ENCODE assay signal across 11 mouse cellular contexts in genomic region chr16:90298426-90299300, GRCm38 (mm10). TPM values are rescaled to one million over a fixed set of nuclear protein-coding genes. Genes with fewer than 3 reads are reported as not detected.
DNase-seq lines count a peak whose midpoint lies in the region; ATAC-seq and TF ChIP-seq lines count a peak whose summit lies in the region.
"Had no signal": no experiment of that assay in that cellular context is flagged by ENCODE, and none has a peak within 500 bp of the region (broad histone marks: within the 10 kb centered on the region; RNA-seq: fewer than 3 reads in every experiment).

No protein-coding gene starts in this region.

- no peak overlapping the region for H3K9ac ChIP-seq in heart, embryonic 15.5 days
- H3K9ac ChIP-seq in ES-E14 (ENCODE audit: insufficient read depth, low read depth, low read length, poor library complexity, severe bottlenecking) = peak overlapping the region; percentile 13; the same call in 1 of the 2 replicates
- no peak overlapping the region for H3K9ac ChIP-seq in forebrain, embryonic 12.5 days
- H3K9ac ChIP-seq in limb, embryonic 14.5 days (ENCODE audit: low read depth, low read length, severe bottlenecking) = no peak overlapping the region

- H3K4me2 ChIP-seq in heart, embryonic 15.5 days = peak overlapping the region; percentile 38
- H3K4me2 ChIP-seq in forebrain, embryonic 12.5 days = peak overlapping the region; percentile 27
- no peak overlapping the region for H3K4me2 ChIP-seq in limb, embryonic 14.5 days (replicated peaks; ENCODE audit: low read depth, low read length, severe bottlenecking)

- peaks cover 15% of the 10 kb centered on the region for H3K4me1 ChIP-seq in heart, embryonic 15.5 days (replicated peaks)
- H3K4me1 ChIP-seq in ES-E14 (ENCODE audit: control insufficient read depth in 2 of 2, insufficient read depth in 2 of 2, low read length in 2 of 2, poor library complexity in 1 of 2) = peaks cover 10 to 11% of the 10 kb centered on the region in 2 experiments; a peak in 3 of 4 replicates
- H3K4me1 ChIP-seq in forebrain, embryonic 12.5 days = peaks cover 20% of the 10 kb centered on the region
- no peaks in the 10 kb centered on the region for H3K4me1 ChIP-seq in limb, embryonic 14.5 days (ENCODE audit: control insufficient read depth, insufficient read depth, low read length)

- H3K27me3 ChIP-seq in heart, embryonic 15.5 days = peaks cover 20% of the 10 kb centered on the region
- H3K27me3 ChIP-seq in forebrain, embryonic 12.5 days = peaks cover 4% of the 10 kb centered on the region; the same call in 1 of the 2 replicates
- H3K27me3 ChIP-seq in limb, embryonic 14.5 days (ENCODE audit: control insufficient read depth, insufficient read depth, low read length) = no peaks in the 10 kb centered on the region

- H3K9me3 ChIP-seq in heart, embryonic 15.5 days (replicated peaks) = no peaks in the 10 kb centered on the region
- no peaks in the 10 kb centered on the region for H3K9me3 ChIP-seq in ES-E14 (ENCODE audit: control insufficient read depth, insufficient read depth, low read depth, low read length)
- no peaks in the 10 kb centered on the region for H3K9me3 ChIP-seq in forebrain, embryonic 12.5 days
- H3K9me3 ChIP-seq in limb, embryonic 14.5 days (ENCODE audit: control insufficient read depth, low read length) = no peaks in the 10 kb centered on the region

- H3K4me3 ChIP-seq in heart, embryonic 15.5 days = no peak overlapping the region
- peak overlapping the region; percentile 1 to 17; a peak in 2 of 4 replicates for H3K4me3 ChIP-seq in ES-E14 (ENCODE audit: insufficient read depth in 1 of 2, low read depth in 1 of 2, low read length in 2 of 2, poor library complexity in 1 of 2, severe bottlenecking in 1 of 2)
- no peak overlapping the region for H3K4me3 ChIP-seq in forebrain, embryonic 12.5 days (replicated peaks)
- H3K4me3 ChIP-seq in limb, embryonic 14.5 days (replicated peaks; ENCODE audit: low read length) = no peak overlapping the region

- in situ Hi-C loops in ES-E14 (cut with MboI; ENCODE audit: low sequenced_read_pairs in 2 of 2, unreplicated experiment in 2 of 2) = no loop called here

- no peak overlapping the region for H3K27ac ChIP-seq in heart, embryonic 15.5 days
- peak overlapping the region; percentile 94; the same call in 1 of the 2 replicates for H3K27ac ChIP-seq in ES-E14 (ENCODE audit: insufficient read depth, low read depth, low read length, poor library complexity, severe bottlenecking)
- H3K27ac ChIP-seq in forebrain, embryonic 12.5 days = no peak overlapping the region
- H3K27ac ChIP-seq in limb, embryonic 14.5 days (replicated peaks; ENCODE audit: low read depth, low read length) = no peak overlapping the region
- H3K27ac ChIP-seq: macrophage had no signal

- no peak for DNase-seq in heart, adult 8-10 months (ENCODE audit: low spot score)
- DNase-seq in ES-E14 (ENCODE audit: low read depth, low spot score) = no peak
- peak; percentile 26 for DNase-seq in limb, embryonic 14.5 days (ENCODE audit: low spot score)
- no peak for DNase-seq in right cerebral cortex, postnatal 25 days
- no peak for DNase-seq in adrenal gland, postnatal 25 days
- DNase-seq: gastrocnemius, postnatal 36 days; retina, postnatal 1 day had no signal

- H3K36me3 ChIP-seq in heart, embryonic 15.5 days = no peaks in the 10 kb centered on the region
- no peaks in the 10 kb centered on the region for H3K36me3 ChIP-seq in ES-E14 (ENCODE audit: control insufficient read depth, insufficient read depth, low read length, poor library complexity, severe bottlenecking)
- H3K36me3 ChIP-seq in forebrain, embryonic 12.5 days (replicated peaks) = no peaks in the 10 kb centered on the region
- no peaks in the 10 kb centered on the region for H3K36me3 ChIP-seq in limb, embryonic 14.5 days (ENCODE audit: control insufficient read depth, insufficient read depth, low read length)

- WGBS in heart, embryonic 15.5 days = 26% methylated on average over 21 of the region's 21 CpGs
- WGBS in forebrain, embryonic 12.5 days = 12% methylated on average over 21 of the region's 21 CpGs
- 12% methylated on average over 21 of the region's 21 CpGs for WGBS in limb, embryonic 14.5 days

- no peak for TF ChIP-seq POLR2A in limb, embryonic 14.5 days (IDR thresholded peaks at IDR 0.05; ENCODE audit: borderline replicate concordance, extremely low read depth, insufficient read depth, insufficient read length)

- no peak for ATAC-seq in heart, embryonic 15.5 days (replicated peaks; ENCODE audit: insufficient number of reproducible peaks, insufficient read depth, low FRiP score, low read depth)
- peak; percentile 39; the same call in 1 of the 2 replicates for ATAC-seq in forebrain, embryonic 12.5 days (ENCODE audit: low FRiP score)
- no peak for ATAC-seq in limb, embryonic 14.5 days (ENCODE audit: low FRiP score, low read depth)
- ATAC-seq in frontal cortex, adult (ENCODE audit: low TSS enrichment) = no peak

TF ChIP-seq in ES-E14, 5 proteins besides CTCF, POLR2A, EP300 and RAD21:
- no peak for TF ChIP-seq CHD2 (IDR thresholded peaks at IDR 0.05; ENCODE audit: low read depth, low read length)
- no peak for TF ChIP-seq ZNF384 (IDR thresholded peaks at IDR 0.05; ENCODE audit: low read depth, low read length)
- no peak for TF ChIP-seq HCFC1 (IDR thresholded peaks at IDR 0.05; ENCODE audit: borderline replicate concordance, insufficient read depth, low read length)
- no peak for TF ChIP-seq ZC3H11A (IDR thresholded peaks at IDR 0.05; ENCODE audit: borderline replicate concordance, low read depth, low read length)
- no peak for TF ChIP-seq MAFK (IDR thresholded peaks at IDR 0.05; ENCODE audit: insufficient read depth, low read depth, low read length)

RNA-seq across cellular contexts. Expression of gene Scaf4, which starts 14.4 kb away (rescaled TPM):
- polyA plus RNA-seq in heart, embryonic 15.5 days (2015; fragmentation: Nextera tagmentation; extraction: Ambion mirVana) = 15.5 and 21.6 TPM in 2 replicates
- 10 to 100 TPM; 19.3 to 23.8 (median 20.7) TPM for total RNA-seq in heart, adult 8-10 months (2022)
- 36.0 and 57.7 TPM in 2 replicates for total RNA-seq in ES-E14 (2012; rRNA removed)
- 39.4 and 39.5 TPM in 2 replicates for polyA plus RNA-seq in forebrain, embryonic 12.5 days (2016; fragmentation: Nextera tagmentation; extraction: Ambion mirVana)
- polyA plus RNA-seq in limb, embryonic 14.5 days (2012; rRNA removed) = 64.3 and 78.5 TPM in 2 replicates
- 24.8 and 31.9 TPM in 2 replicates for polyA plus RNA-seq in limb, embryonic 14.5 days (2014; fragmentation: Nextera tagmentation; extraction: Ambion mirVana)
- 54.4 and 70.7 TPM in 2 replicates for total RNA-seq in adrenal gland, postnatal 25 days (2021)

Comparison
In these comparisons a context has a peak if more than half of its experiments do, and no peak if none do; other contexts are left out.
1. H3K4me3 ChIP-seq: peak in ES-E14 (2 of 2); none in heart, embryonic 15.5 days (single experiment), forebrain, embryonic 12.5 days (single experiment) and limb, embryonic 14.5 days (single experiment).